Mouse (Mus musculus): ENCODE measurements around the gene Brix1.

Brix1 gene

GRCm38 (mm10) chr15:10460986-10461385 lies 24.8 kb downstream of the Brix1 start:
- no peak for DNase-seq (ENCODE audit: low read depth, low spot score)

GRCm38 (mm10) chr15:10447102-10447501 lies 38.6 kb downstream of the Brix1 start:
- DNase-seq (ENCODE audit: low read depth, low spot score): no peak

GRCm38 (mm10) chr15:10442275-10442674 lies 43.5 kb downstream of the Brix1 start:
- DNase-seq (ENCODE audit: low read depth, low spot score): peak; percentile 31

GRCm38 (mm10) chr15:10441493-10441892 lies 44.3 kb downstream of the Brix1 start:
- no peak for DNase-seq (ENCODE audit: low read depth, low spot score)

- DNase-seq (ENCODE audit: low read depth, low spot score): no peak
These were observed 45.8 kb downstream of the Brix1 start for GRCm38 (mm10) chr15:10439963-10440362.

- DNase-seq (ENCODE audit: low read depth, low spot score): peak; percentile 36
These were observed 48.9 kb downstream of the Brix1 start for GRCm38 (mm10) chr15:10436893-10437292.

- DNase-seq (ENCODE audit: low read depth, low spot score): peak; percentile 62
These were observed 59.0 kb downstream of the Brix1 start for GRCm38 (mm10) chr15:10426545-10427266.

- DNase-seq (ENCODE audit: low read depth, low spot score): no peak
These were observed 59.6 kb downstream of the Brix1 start for GRCm38 (mm10) chr15:10426124-10426523.
